Mouse (Mus musculus) fat pad, adult 2 months (tissue): ENCODE measurements around the gene Tssk6.
"Not testable (repeated sequence)": the region's sequence is repeated elsewhere in the genome, so short reads cannot be mapped to it uniquely, and the experiment has no call there.

Experiments used
- DNase-seq: peaks from one replicate; pipeline ENCODE4 v3.0.0-alpha.2; 2011; ENCODE audit warnings: low read depth, low spot score; ENCODE audit errors: extremely low read depth

Tssk6 gene

GRCm38 (mm10) chr8:69914526-69914925 lies 12.5 kb downstream of the Tssk6 start:
- no peak for DNase-seq

GRCm38 (mm10) chr8:69915748-69916147 lies 13.8 kb downstream of the Tssk6 start:
- no peak for DNase-seq

- DNase-seq, result no peak
Observed at GRCm38 (mm10) chr8:69918506-69918905, 16.5 kb downstream of the Tssk6 start.

GRCm38 (mm10) chr8:69919010-69919409 lies 17.0 kb downstream of the Tssk6 start:
- DNase-seq, result no peak

- DNase-seq, result no peak
Observed at GRCm38 (mm10) chr8:69919876-69920662, 18.1 kb downstream of the Tssk6 start.

GRCm38 (mm10) chr8:69921141-69921540 lies 19.2 kb downstream of the Tssk6 start:
- DNase-seq, result no peak

GRCm38 (mm10) chr8:69923986-69924385 lies 22.0 kb downstream of the Tssk6 start:
- DNase-seq, result no peak

GRCm38 (mm10) chr8:69926901-69927300 lies 24.9 kb downstream of the Tssk6 start:
- no peak for DNase-seq

- DNase-seq, result no peak
Observed at GRCm38 (mm10) chr8:69933811-69934210, 31.8 kb downstream of the Tssk6 start.

- no peak for DNase-seq
Observed at GRCm38 (mm10) chr8:69934582-69934981, 32.6 kb downstream of the Tssk6 start.

- DNase-seq, result no peak
Observed at GRCm38 (mm10) chr8:69935431-69935830, 33.4 kb downstream of the Tssk6 start.

- no peak for DNase-seq
Observed at GRCm38 (mm10) chr8:69936050-69936794, 34.2 kb downstream of the Tssk6 start.

GRCm38 (mm10) chr8:69937466-69937865 lies 35.5 kb downstream of the Tssk6 start:
- no peak for DNase-seq

- no peak for DNase-seq
Observed at GRCm38 (mm10) chr8:69938245-69938982, 36.4 kb downstream of the Tssk6 start.

GRCm38 (mm10) chr8:69939633-69940032 lies 37.6 kb downstream of the Tssk6 start:
- DNase-seq, result no peak

GRCm38 (mm10) chr8:69940386-69940785 lies 38.4 kb downstream of the Tssk6 start:
- DNase-seq, result no peak

- not testable (repeated sequence) for DNase-seq
Observed at GRCm38 (mm10) chr8:69942495-69942894, 40.5 kb downstream of the Tssk6 start.

GRCm38 (mm10) chr8:69950300-69950699 lies 48.3 kb downstream of the Tssk6 start:
- DNase-seq, result no peak
